Mouse (Mus musculus) erythroblast, embryonic 14.5 days (primary cell): ENCODE measurements around the gene Hmgb1.

ENCODE experiments used
- GATA1 ChIP-seq: IDR thresholded peaks from 2 replicates; pipeline ENCODE4 v1.6.1; 2012; ENCODE audit warnings: low read length, inconsistent platforms, mixed read lengths
- TAL1 ChIP-seq: IDR thresholded peaks from 3 replicates; pipeline ENCODE4 v1.6.1; 2012; ENCODE audit warnings: low read length, inconsistent platforms, mixed read lengths

DNA sequence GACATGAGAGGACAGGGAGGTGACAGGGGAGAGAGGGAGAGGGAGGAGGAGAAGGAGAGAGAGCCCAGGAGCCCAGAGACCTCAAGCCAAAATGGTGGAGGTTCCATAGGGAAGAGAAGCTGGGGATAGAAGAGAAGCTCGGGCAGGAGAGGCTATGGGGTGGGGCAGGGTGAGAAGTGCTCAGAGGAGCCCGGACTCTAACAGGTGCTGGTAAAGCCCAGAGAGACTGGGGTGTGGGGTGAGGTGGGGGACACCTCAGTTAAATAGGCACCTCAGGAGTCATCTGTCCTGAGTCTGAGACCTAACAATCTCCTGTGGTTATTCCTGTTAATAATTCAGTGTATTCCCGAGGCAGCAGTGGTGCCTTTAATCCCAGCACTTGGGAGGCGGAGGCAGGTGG is 91.8 kb downstream of the Hmgb1 start:
- TF ChIP-seq TAL1: no peak
- TF ChIP-seq GATA1: no peak
